Mouse (Mus musculus) adrenal gland, adult 2 months (tissue): ENCODE data around the gene Psmg4. TPM values are rescaled to one million over a fixed set of nuclear protein-coding genes. Genes with fewer than 3 reads are reported as not detected.

ENCODE experiments used
- DNase-seq: peaks from one replicate; pipeline ENCODE4 v3.0.0; 2021
- long read RNA-seq: library from polyadenylated mRNA; stranded (forward); transcript quantifications from one replicate; pipeline ENCODE4 v2.0.0, GENCODE M21; 2021
- polyA plus RNA-seq: library from polyadenylated mRNA; depleted of rRNA; stranded (reverse); fragments of >200 nt; gene quantifications from 2 replicates; pipeline ENCODE4 v1.2.3, GENCODE M21; 2012; rRNA removed
- total RNA-seq, 2 experiments: library from RNA; stranded (reverse); gene quantifications; 2 replicates each; pipeline ENCODE4 v1.2.3; 2021

Psmg4 gene
- total RNA-seq = 10 to 100 TPM; 30.4 to 36.3 TPM
- 109 and 110 TPM in 2 replicates for polyA plus RNA-seq
- long read RNA-seq, transcript Psmg4-201 (2 exons, 474 nt) = major isoform, 14 of 29 reads
- long read RNA-seq, transcript Psmg4-202 (3 exons, 555 nt) = major isoform, 14 of 29 reads
- long read RNA-seq, partial matches to known transcripts = 1 of 29 reads
- long read RNA-seq, other reads (novel, unspliced or antisense) = 0 of 29 reads

- peak; percentile 96 for DNase-seq
These were observed at the start of gene Psmg4 for GRCm38 (mm10) chr13:34162491-34163303. TSS of gene Psmg4 (plus strand) at chr13:34162964.

GRCm38 (mm10) chr13:34113086-34113485, 49.7 kb upstream of the Psmg4 start:
- DNase-seq = peak; percentile 14

GRCm38 (mm10) chr13:34114654-34115053, 48.1 kb upstream of the Psmg4 start:
- DNase-seq = no peak

- DNase-seq = no peak
These were observed 46.3 kb upstream of the Psmg4 start for GRCm38 (mm10) chr13:34116508-34116907.

GRCm38 (mm10) chr13:34118816-34119215, 43.9 kb upstream of the Psmg4 start:
- DNase-seq = no peak

GRCm38 (mm10) chr13:34119406-34119805, 43.4 kb upstream of the Psmg4 start:
- DNase-seq = no peak

GRCm38 (mm10) chr13:34120536-34120935, 42.2 kb upstream of the Psmg4 start:
- DNase-seq = no peak

- no peak for DNase-seq
These were observed 37.1 kb upstream of the Psmg4 start for GRCm38 (mm10) chr13:34125711-34126110.

- DNase-seq = no peak
These were observed 34.3 kb upstream of the Psmg4 start for GRCm38 (mm10) chr13:34128276-34129114.

- peak; percentile 10 for DNase-seq
These were observed 33.1 kb upstream of the Psmg4 start for GRCm38 (mm10) chr13:34129485-34130225.

GRCm38 (mm10) chr13:34130226-34130731, 32.5 kb upstream of the Psmg4 start, which contains the start of gene Tubb2b:
TSS of gene Tubb2b (minus strand) at chr13:34130466.
- peak; percentile 27 for DNase-seq

- peak; percentile 26 for DNase-seq
These were observed 31.6 kb upstream of the Psmg4 start for GRCm38 (mm10) chr13:34131011-34131707.

- no peak for DNase-seq
These were observed 31.1 kb upstream of the Psmg4 start for GRCm38 (mm10) chr13:34131708-34132060.

- DNase-seq = no peak
These were observed 30.5 kb upstream of the Psmg4 start for GRCm38 (mm10) chr13:34132299-34132698.

GRCm38 (mm10) chr13:34132875-34133274, 29.9 kb upstream of the Psmg4 start:
- DNase-seq = no peak

- DNase-seq = no peak
These were observed 29.3 kb upstream of the Psmg4 start for GRCm38 (mm10) chr13:34133326-34134071.

GRCm38 (mm10) chr13:34134276-34134675, 28.5 kb upstream of the Psmg4 start:
- no peak for DNase-seq

- DNase-seq = no peak
These were observed 26.2 kb upstream of the Psmg4 start for GRCm38 (mm10) chr13:34136605-34137004.

- no peak for DNase-seq
These were observed 19.4 kb upstream of the Psmg4 start for GRCm38 (mm10) chr13:34143389-34143788.

GRCm38 (mm10) chr13:34146916-34147315, 15.8 kb upstream of the Psmg4 start:
- DNase-seq = no peak
